Mouse (Mus musculus) limb, embryonic 14.5 days (tissue): Measurements from ENCODE around the gene 2810408A11Rik. TPM values are rescaled to one million over a fixed set of nuclear protein-coding genes. Genes with fewer than 3 reads are reported as not detected.

ENCODE experiments used
- ATAC-seq: fragments of 200-750 bp; cut with Nextera tagmentation; 2 replicates; pipeline ENCODE4 v1.8.0; 2017; ENCODE audit warnings: low read depth, moderate number of reproducible peaks, moderate TSS enrichment; ENCODE audit not compliant: low FRiP score
- DNase-seq: peaks from one replicate; pipeline ENCODE4 v3.0.0-alpha.2; 2015; ENCODE audit warnings: low spot score
- H3K27ac ChIP-seq: fragments of 300-500 bp; sonication (generic); replicated peaks from 2 replicates; pipeline ENCODE4 v1.5.1; 2014; ENCODE audit warnings: low read depth, mild to moderate bottlenecking, low read length, moderate library complexity, mixed read lengths
- H3K27me3 ChIP-seq: fragments of 300-500 bp; sonication (generic); 2 replicates; pipeline ENCODE4 v1.6.1; 2014; ENCODE audit warnings: low read length, mixed read lengths; ENCODE audit not compliant: control insufficient read depth, insufficient read depth
- H3K36me3 ChIP-seq: fragments of 300-500 bp; sonication (generic); 2 replicates; pipeline ENCODE4 v1.6.1; 2014; ENCODE audit warnings: mild to moderate bottlenecking, low read length, moderate library complexity, mixed read lengths; ENCODE audit not compliant: control insufficient read depth, insufficient read depth
- H3K4me1 ChIP-seq: fragments of 300-500 bp; sonication (generic); 2 replicates; pipeline ENCODE4 v1.6.1; 2014; ENCODE audit warnings: antibody characterized with exemption, low read length, mixed read lengths; ENCODE audit not compliant: control insufficient read depth, insufficient read depth
- H3K4me2 ChIP-seq: fragments of 300-500 bp; sonication (generic); replicated peaks from 2 replicates; pipeline ENCODE4 v1.6.1; 2014; ENCODE audit warnings: low read depth, mild to moderate bottlenecking, low read length, moderate library complexity; ENCODE audit not compliant: severe bottlenecking
- H3K4me3 ChIP-seq: fragments of 300-500 bp; sonication (generic); replicated peaks from 2 replicates; pipeline ENCODE4 v1.5.1; 2014; ENCODE audit warnings: low read length
- H3K9ac ChIP-seq: fragments of 300-500 bp; sonication (generic); 2 replicates; pipeline ENCODE4 v1.6.1; 2014; ENCODE audit warnings: mild to moderate bottlenecking, low read depth, low read length, moderate library complexity; ENCODE audit not compliant: severe bottlenecking
- H3K9me3 ChIP-seq: fragments of 300-500 bp; sonication (generic); 2 replicates; pipeline ENCODE4 v1.6.1; 2016; ENCODE audit warnings: low read length; ENCODE audit not compliant: control insufficient read depth
- POLR2A ChIP-seq: fragments of 200-500 bp; IDR thresholded peaks from 2 replicates; pipeline ENCODE4 v1.8.0; 2012; ENCODE audit warnings: inconsistent platforms, mild to moderate bottlenecking, moderate library complexity, borderline replicate concordance; ENCODE audit not compliant: insufficient read depth, insufficient read length; ENCODE audit errors: extremely low read depth
- WGBS: fragments of 180-500 bp; shearing (Covaris S2); extraction: QIAGEN DNeasy Blood & Tissue Kit; methylation state at CpG from one replicate; pipeline ENCODE4 v1.1.7; 2014; 5-methylcytosine and 5-hydroxymethylcytosine counted together
- polyA plus RNA-seq, 2 experiments: library from polyadenylated mRNA; depleted of rRNA in 1 of 2; stranded (reverse) in 1 of 2; unstranded in 1 of 2; fragments of >200 nt; fragmentation: Nextera tagmentation in 1 of 2; extraction: Ambion mirVana in 1 of 2; gene quantifications; 2 replicates each; pipeline versions ENCODE4 v1.2.1 to v1.2.3; 2012 to 2014

The 2810408A11Rik gene
- polyA plus RNA-seq, 2 experiments: 8.9 TPM

GRCm38 (mm10) chr11:69883527-69884151, 17.1 kb downstream of the 2810408A11Rik start:
- WGBS: 87% methylated on average over 8 of the region's 8 CpGs
- no peak overlapping the region for H3K4me2 ChIP-seq
- H3K36me3 ChIP-seq: no peaks in the 10 kb centered on the region
- ATAC-seq (no peak), DNase-seq (no peak)
- H3K27me3 ChIP-seq: no peaks in the 10 kb centered on the region
- peaks cover 18% of the 10 kb centered on the region for H3K4me1 ChIP-seq
- H3K4me3 ChIP-seq: no peak overlapping the region
- no peak overlapping the region for H3K9ac ChIP-seq
- H3K9me3 ChIP-seq: no peaks in the 10 kb centered on the region
- no peak overlapping the region for H3K27ac ChIP-seq
- TF ChIP-seq POLR2A: no peak

GRCm38 (mm10) chr11:69883066-69883465, 17.7 kb downstream of the 2810408A11Rik start:
- H3K27ac ChIP-seq: no peak overlapping the region
- no peaks in the 10 kb centered on the region for H3K36me3 ChIP-seq
- H3K9ac ChIP-seq: no peak overlapping the region
- ATAC-seq: no peak
- TF ChIP-seq POLR2A: no peak
- H3K4me1 ChIP-seq: peaks cover 19% of the 10 kb centered on the region
- no peaks in the 10 kb centered on the region for H3K9me3 ChIP-seq
- WGBS: 54% methylated on average over 4 of the region's 4 CpGs
- no peak for DNase-seq
- no peak overlapping the region for H3K4me3 ChIP-seq
- no peaks in the 10 kb centered on the region for H3K27me3 ChIP-seq
- no peak overlapping the region for H3K4me2 ChIP-seq

- Histone ChIP-seq H3K4me3 (peak overlapping the region; percentile 46), H3K36me3 (no peaks in the 10 kb centered on the region), H3K4me2 (peak overlapping the region; percentile 79), H3K27ac (peak overlapping the region; percentile 69), H3K27me3 (no peaks in the 10 kb centered on the region), H3K9me3 (no peaks in the 10 kb centered on the region), H3K9ac (peak overlapping the region; percentile 67), H3K4me1 (peaks cover 20% of the 10 kb centered on the region)
- ATAC-seq: no peak
- 61% methylated on average over 21 of the region's 21 CpGs for WGBS
- peak; percentile 57 for DNase-seq
- no peak for TF ChIP-seq POLR2A
These were observed 18.8 kb downstream of the 2810408A11Rik start for GRCm38 (mm10) chr11:69881787-69882670.

- Histone ChIP-seq H3K9ac (peak within 1 kb of the TSS; percentile 67), H3K36me3 (no peaks in the 10 kb centered on the region), H3K27me3 (no peaks in the 10 kb centered on the region), H3K9me3 (no peaks in the 10 kb centered on the region), H3K4me1 (peaks cover 22% of the 10 kb centered on the region), H3K4me3 (peak within 1 kb of the TSS; percentile 46), H3K27ac (peak within 1 kb of the TSS; percentile 69), H3K4me2 (peak within 1 kb of the TSS; percentile 79)
- no peak for TF ChIP-seq POLR2A
- ATAC-seq: peak; percentile 87
- under 1% methylated on average over 45 of the region's 46 CpGs for WGBS
- DNase-seq: peak; percentile 79
These were observed 19.8 kb downstream of the 2810408A11Rik start, which contains the start of gene Kctd11 for GRCm38 (mm10) chr11:69880853-69881603. TSS of gene Kctd11 (minus strand) at chr11:69881406.

GRCm38 (mm10) chr11:69880506-69880852, 20.3 kb downstream of the 2810408A11Rik start:
- Histone ChIP-seq H3K27ac (peak overlapping the region; percentile 69), H3K4me2 (peak overlapping the region; percentile 79), H3K27me3 (no peaks in the 10 kb centered on the region), H3K9me3 (no peaks in the 10 kb centered on the region), H3K36me3 (no peaks in the 10 kb centered on the region), H3K4me1 (peaks cover 26% of the 10 kb centered on the region), H3K9ac (peak overlapping the region; percentile 67), H3K4me3 (peak overlapping the region; percentile 46)
- TF ChIP-seq POLR2A: peak; percentile 50; the same call in 1 of the 2 replicates
- DNase-seq (peak; percentile 84), ATAC-seq (peak; percentile 74)
- WGBS: under 1% methylated on average over 18 of the region's 18 CpGs
